Mouse (Mus musculus) CH12.LX (cell line): ENCODE results near the gene Prg4. TPM values are rescaled to one million over a fixed set of nuclear protein-coding genes. Genes with fewer than 3 reads are reported as not detected.

ENCODE experiments used
- DNase-seq: peaks from one replicate; pipeline ENCODE4 v3.0.0-alpha.2; 2013; ENCODE audit errors: extremely low read depth
- H3K27ac ChIP-seq: 2 replicates; pipeline ENCODE4 v1.5.1; 2012; ENCODE audit warnings: low read depth, mild to moderate bottlenecking, control low read depth, moderate library complexity; ENCODE audit not compliant: insufficient read depth
- H3K27me3 ChIP-seq: replicated peaks from 2 replicates; pipeline ENCODE3; 2012; ENCODE audit warnings: inconsistent platforms
- H3K36me3 ChIP-seq, 2 experiments: replicated peaks in 1 of 2; 2 replicates each; pipeline versions ENCODE3 to v1.6.1; 2012; ENCODE audit warnings: inconsistent platforms in 1 of 2, low read length in 1 of 2, mild to moderate bottlenecking in 1 of 2, mixed read lengths in 1 of 2, moderate library complexity in 1 of 2; ENCODE audit not compliant: control insufficient read depth in 1 of 2, insufficient read depth in 1 of 2
- H3K4me1 ChIP-seq, 2 experiments: 2 replicates each; pipeline ENCODE4 v1.6.1; 2012; ENCODE audit warnings: inconsistent platforms in 1 of 2, moderate library complexity in 1 of 2; ENCODE audit not compliant: insufficient read depth in 2 of 2, control insufficient read depth in 1 of 2
- H3K4me2 ChIP-seq: 2 replicates; pipeline ENCODE4 v1.6.1; 2012; ENCODE audit warnings: low read depth, mild to moderate bottlenecking, control low read depth; ENCODE audit not compliant: poor library complexity, insufficient read depth, severe bottlenecking
- H3K4me3 ChIP-seq, 3 experiments: fragments of 150-350 bp in 1 of 3; sonication (generic) in 1 of 3; replicated peaks in 1 of 3; 2 replicates each; pipeline versions ENCODE3 to v1.5.1; 2011 to 2012; ENCODE audit warnings: low read depth in 2 of 3, low read length in 2 of 3, mild to moderate bottlenecking in 2 of 3, moderate library complexity in 2 of 3, control low read depth in 1 of 3, improper control_type of control experiment in 1 of 3, inconsistent platforms in 1 of 3, mixed read lengths in 1 of 3; ENCODE audit not compliant: poor library complexity in 1 of 3
- H3K79me2 ChIP-seq: replicated peaks from 2 replicates; pipeline ENCODE4 v1.6.1; 2012; ENCODE audit warnings: mild to moderate bottlenecking, moderate library complexity; ENCODE audit not compliant: control insufficient read depth, poor library complexity, insufficient read depth, severe bottlenecking; ENCODE audit errors: extremely low read depth
- H3K9ac ChIP-seq: 2 replicates; pipeline ENCODE4 v1.6.1; 2012; ENCODE audit warnings: low read depth, mild to moderate bottlenecking, control low read depth, moderate library complexity; ENCODE audit not compliant: insufficient read depth
- H3K9me3 ChIP-seq: replicated peaks from 2 replicates; pipeline ENCODE3; 2012; ENCODE audit warnings: low read length, inconsistent platforms, mixed read lengths
- CHD1 ChIP-seq: IDR thresholded peaks from 2 replicates; pipeline ENCODE4 v1.6.1; 2012; ENCODE audit warnings: low read depth, low read length, improper control_type of control experiment, inconsistent platforms
- CHD2 ChIP-seq: IDR thresholded peaks from 2 replicates; pipeline ENCODE4 v1.6.1; 2011; ENCODE audit warnings: low read length, improper control_type of control experiment
- CTCF ChIP-seq, 2 experiments: IDR thresholded peaks in 1 of 2; conservative IDR thresholded peaks in 1 of 2; 2 replicates each; pipeline ENCODE4 v1.5.1; 2011 to 2012; ENCODE audit warnings: low read depth in 2 of 2, low read length in 2 of 2, improper control_type of control experiment in 1 of 2, inconsistent platforms in 1 of 2, mild to moderate bottlenecking in 1 of 2, moderate library complexity in 1 of 2
- E2F4 ChIP-seq: IDR thresholded peaks from 2 replicates; pipeline ENCODE4 v1.6.1; 2011; ENCODE audit warnings: low read depth, low read length, improper control_type of control experiment; ENCODE audit not compliant: insufficient replicate concordance
- EP300 ChIP-seq: IDR thresholded peaks from 2 replicates; pipeline ENCODE4 v1.6.1; 2011; ENCODE audit warnings: low read length, improper control_type of control experiment
- JUN ChIP-seq: IDR thresholded peaks from 2 replicates; pipeline ENCODE4 v1.6.1; 2011; ENCODE audit warnings: low read depth, mild to moderate bottlenecking, low read length, improper control_type of control experiment, moderate library complexity; ENCODE audit not compliant: insufficient read depth
- KAT2A ChIP-seq: IDR thresholded peaks from 2 replicates; pipeline ENCODE4 v1.6.1; 2012; ENCODE audit warnings: low read length, improper control_type of control experiment, inconsistent platforms; ENCODE audit not compliant: insufficient replicate concordance
- MAFK ChIP-seq: IDR thresholded peaks from 2 replicates; pipeline ENCODE4 v1.6.1; 2011; ENCODE audit warnings: low read length, improper control_type of control experiment; ENCODE audit not compliant: insufficient replicate concordance
- MAX ChIP-seq: IDR thresholded peaks from 2 replicates; pipeline ENCODE4 v1.6.1; 2011; ENCODE audit warnings: low read length, improper control_type of control experiment
- MAZ ChIP-seq: IDR thresholded peaks from 2 replicates; pipeline ENCODE4 v1.6.1; 2012; ENCODE audit warnings: low read depth, mild to moderate bottlenecking, inconsistent platforms, low read length, improper control_type of control experiment, moderate library complexity
- MEF2A ChIP-seq: IDR thresholded peaks from 2 replicates; pipeline ENCODE4 v1.6.1; 2014; ENCODE audit warnings: low read depth, mild to moderate bottlenecking, inconsistent platforms, low read length, improper control_type of control experiment, borderline replicate concordance
- MXI1 ChIP-seq: IDR thresholded peaks from 2 replicates; pipeline ENCODE4 v1.6.1; 2011; ENCODE audit warnings: mild to moderate bottlenecking, low read depth, low read length, improper control_type of control experiment
- NRF1 ChIP-seq: IDR thresholded peaks from 2 replicates; pipeline ENCODE4 v1.6.1; 2014; ENCODE audit warnings: low read depth, mild to moderate bottlenecking, inconsistent platforms, low read length, improper control_type of control experiment, moderate library complexity
- POLR2AphosphoS2 ChIP-seq: IDR thresholded peaks from 2 replicates; pipeline ENCODE4 v1.6.1; 2011; ENCODE audit warnings: low read depth, low read length, improper control_type of control experiment
- RAD21 ChIP-seq: IDR thresholded peaks from 2 replicates; pipeline ENCODE4 v1.6.1; 2011; ENCODE audit warnings: low read depth, mild to moderate bottlenecking, low read length, improper control_type of control experiment, moderate library complexity
- RCOR1 ChIP-seq: conservative IDR thresholded peaks from 2 replicates; pipeline ENCODE4 v1.6.1; 2012; ENCODE audit warnings: low read depth, mild to moderate bottlenecking, inconsistent platforms, low read length, improper control_type of control experiment
- SIN3A ChIP-seq: IDR thresholded peaks from 2 replicates; pipeline ENCODE4 v1.6.1; 2012; ENCODE audit warnings: low read length, improper control_type of control experiment, inconsistent platforms
- TBP ChIP-seq: conservative IDR thresholded peaks from 2 replicates; pipeline ENCODE4 v1.6.1; 2011; ENCODE audit warnings: low read depth, low read length, improper control_type of control experiment
- TCF12 ChIP-seq: IDR thresholded peaks from 2 replicates; pipeline ENCODE4 v1.6.1; 2014; ENCODE audit warnings: low read depth, mild to moderate bottlenecking, inconsistent platforms, low read length, improper control_type of control experiment
- USF1 ChIP-seq: IDR thresholded peaks from 2 replicates; pipeline ENCODE4 v1.6.1; 2014; ENCODE audit warnings: low read depth, mild to moderate bottlenecking, inconsistent platforms, low read length, improper control_type of control experiment
- ZC3H11A ChIP-seq: IDR thresholded peaks from 2 replicates; pipeline ENCODE4 v1.6.1; 2012; ENCODE audit warnings: low read depth, mild to moderate bottlenecking, inconsistent platforms, low read length, improper control_type of control experiment
- ZMIZ1 ChIP-seq: IDR thresholded peaks from 2 replicates; pipeline ENCODE4 v1.6.1; 2012; ENCODE audit warnings: low read depth, mild to moderate bottlenecking, inconsistent platforms, low read length, improper control_type of control experiment
- dilution Hi-C: fragments of 300-500 bp; cut with MboI; formaldehyde crosslinking; loops from 2 replicates; pipeline ENCODE4 v1.14.3; 2020; ENCODE audit warnings: low sequenced_read_pairs; ENCODE audit not compliant: extremely low pct_unique_long_range_greater_than_20kb, extremely low pct_ligation_motif_present
- in situ Hi-C: fragments of 300-500 bp; cut with MboI; formaldehyde crosslinking; loops from 3 replicates; pipeline ENCODE4 v1.14.3; 2019; ENCODE audit warnings: low sequenced_read_pairs, low pct_ligation_motif_present, low pct_unique_long_range_greater_than_20kb, mixed read lengths
- polyA plus RNA-seq: library from polyadenylated mRNA; unstranded; fragments of >175 nt; gene quantifications from 2 replicates; pipeline ENCODE4 v1.2.1, GENCODE M21; 2012; ENCODE audit warnings: low read depth; ENCODE audit not compliant: insufficient read length
- total RNA-seq, 2 experiments: library from RNA; depleted of rRNA; stranded (reverse); fragments of 300-350 nt in 1 of 2; fragments of >200 nt in 1 of 2; gene quantifications; 2 replicates each; pipeline ENCODE4 v1.2.3; 2012 to 2014

Prg4 gene
- total and polyA plus RNA-seq, 3 experiments: 0.08 to 0.30 TPM; not detected in 1

DNA sequence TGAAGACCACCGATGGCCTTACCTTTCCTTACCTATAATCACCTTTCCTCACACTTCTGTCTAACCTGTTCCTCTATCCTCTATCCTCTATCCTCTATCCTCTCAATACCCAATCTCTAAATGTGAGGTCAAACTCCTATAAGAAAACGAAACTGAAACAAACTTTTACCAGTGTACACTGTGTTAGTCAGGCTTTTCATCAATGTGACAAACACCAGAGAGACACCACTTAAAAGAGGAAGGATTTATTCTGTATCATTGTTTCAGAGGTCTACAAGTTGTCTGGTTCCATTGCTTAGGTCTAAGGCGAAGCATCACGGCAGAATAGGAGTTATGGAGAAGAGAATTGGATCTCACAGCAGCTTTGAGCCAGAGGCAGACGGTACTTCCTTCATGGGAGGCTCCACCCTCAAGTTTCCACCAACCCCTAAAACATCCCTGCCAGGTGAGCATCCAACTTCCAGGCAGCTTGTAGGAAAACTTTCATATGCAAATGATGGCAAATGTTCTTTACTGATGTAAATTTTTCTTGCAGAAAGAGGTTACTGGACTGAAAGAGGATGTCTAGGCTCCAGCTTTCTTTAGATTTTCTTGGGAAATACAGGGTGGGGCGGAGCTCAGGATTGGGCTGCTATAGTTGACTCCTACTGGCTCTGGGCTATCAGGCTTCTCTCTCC is 30.8 kb upstream of the Prg4 start:
- in situ Hi-C loops: no loop called here
- Histone ChIP-seq H3K79me2 (no peaks in the 10 kb centered on the region), H3K27ac (no peak overlapping the region), H3K9me3 (peaks cover 7% of the 10 kb centered on the region), H3K36me3 (no peaks in the 10 kb centered on the region), H3K4me3 (peak overlapping the region; percentile 29 to 40 (median 37)), H3K4me2 (peak overlapping the region; percentile 52), H3K4me1 (peaks cover 0 to 7% of the 10 kb centered on the region in 2 experiments; a peak in 2 of 4 replicates), H3K9ac (peak overlapping the region; percentile 7), H3K27me3 (no peaks in the 10 kb centered on the region)
- TF ChIP-seq POLR2AphosphoS2: no peak
- TF ChIP-seq TBP: no peak
- TF ChIP-seq JUN: no peak
- no peak for TF ChIP-seq ZC3H11A
- TF ChIP-seq KAT2A: no peak
- TF ChIP-seq USF1: no peak
- no peak for TF ChIP-seq SIN3A
- no peak for TF ChIP-seq E2F4
- TF ChIP-seq EP300: no peak
- TF ChIP-seq MAX: no peak
- TF ChIP-seq RCOR1: no peak
- TF ChIP-seq MAFK: no peak
- TF ChIP-seq NRF1: no peak
- TF ChIP-seq CHD1: no peak
- no peak for TF ChIP-seq CTCF (conservative IDR thresholded peaks at IDR 0.05 in 1 of 2, IDR thresholded peaks at IDR 0.05 in 1 of 2; ENCODE audit: low read depth in 2 of 2, low read length in 2 of 2)
- no peak for TF ChIP-seq MEF2A
- TF ChIP-seq ZMIZ1: no peak
- no peak for TF ChIP-seq CHD2
- dilution Hi-C loops: no loop called here
- peak; percentile 25 for DNase-seq

DNA sequence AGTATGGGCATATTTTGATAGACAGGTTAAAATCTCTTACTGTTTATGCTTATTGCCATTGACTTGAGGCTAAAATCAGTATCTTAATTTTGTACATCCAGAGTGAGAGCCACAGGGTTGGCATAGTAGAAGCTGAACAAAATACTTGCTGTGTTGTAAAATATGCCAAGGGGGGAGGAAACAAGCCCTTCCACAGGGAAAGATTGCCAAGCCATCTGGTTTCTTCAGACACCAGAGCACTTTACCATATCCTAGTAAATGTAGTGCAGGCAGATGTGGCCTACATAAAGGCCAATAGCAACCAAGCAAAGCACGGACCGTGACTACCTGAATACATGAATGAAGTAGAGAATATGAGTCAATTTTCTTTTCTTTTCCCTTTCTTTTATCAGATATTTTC is 23.2 kb upstream of the Prg4 start:
- Histone ChIP-seq H3K4me1 (no peaks in the 10 kb centered on the region), H3K9ac (no peak overlapping the region), H3K4me3 (no peak overlapping the region), H3K4me2 (no peak overlapping the region), H3K27me3 (peaks cover 2% of the 10 kb centered on the region), H3K36me3 (no peaks in the 10 kb centered on the region), H3K79me2 (no peaks in the 10 kb centered on the region), H3K27ac (no peak overlapping the region), H3K9me3 (no peaks in the 10 kb centered on the region)
- TF ChIP-seq TCF12 (no peak), CTCF (conservative IDR thresholded peaks at IDR 0.05 in 1 of 2, IDR thresholded peaks at IDR 0.05 in 1 of 2; ENCODE audit: low read depth in 2 of 2, low read length in 2 of 2) (no peak), MXI1 (no peak), ZMIZ1 (no peak), MAZ (no peak), RAD21 (no peak), MEF2A (no peak), NRF1 (no peak)
- DNase-seq: no peak
- dilution Hi-C loops: no loop called here
- in situ Hi-C loops: no loop called here
